Mouse (Mus musculus) 3134 (cell line): ENCODE measurements around the gene Bax.

Experiments used
- DNase-seq: peaks from one replicate; pipeline ENCODE4 v3.0.0-alpha.2; 2011; ENCODE audit warnings: low spot score; ENCODE audit not compliant: insufficient read length; ENCODE audit errors: extremely low read depth

The Bax gene

GRCm38 (mm10) chr7:45419859-45420614 lies 46.7 kb downstream of the Bax start:
- DNase-seq: no peak

- no peak for DNase-seq
Measured at GRCm38 (mm10) chr7:45417962-45418492, 48.7 kb downstream of the Bax start.

- no peak for DNase-seq
Measured at GRCm38 (mm10) chr7:45415636-45416035, 51.1 kb downstream of the Bax start.

GRCm38 (mm10) chr7:45414740-45415224 lies 51.9 kb downstream of the Bax start:
- no peak for DNase-seq

- DNase-seq: no peak
Measured at GRCm38 (mm10) chr7:45413864-45414739, 52.6 kb downstream of the Bax start.

- peak; percentile 39 for DNase-seq
Measured at GRCm38 (mm10) chr7:45413113-45413863, 53.4 kb downstream of the Bax start, which contains the start of gene Ntf5. Gene Ntf5, plus strand, starts transcription at chr7:45413695.

GRCm38 (mm10) chr7:45412421-45412820 lies 54.3 kb downstream of the Bax start:
- DNase-seq: no peak
